Mouse (Mus musculus) stomach, embryonic 14.5 days (tissue): ENCODE data around the gene Ptbp1. TPM values are rescaled to one million over a fixed set of nuclear protein-coding genes. Genes with fewer than 3 reads are reported as not detected.

Experiments
- ATAC-seq: fragments of 200-750 bp; cut with Nextera tagmentation; 2 replicates; pipeline ENCODE4 v1.8.0; 2017; ENCODE audit warnings: low read depth, moderate TSS enrichment; ENCODE audit not compliant: insufficient number of reproducible peaks, insufficient read depth, low FRiP score
- H3K27ac ChIP-seq: fragments of 300-500 bp; sonication (generic); 2 replicates; pipeline ENCODE4 v1.5.1; 2014; ENCODE audit warnings: mild to moderate bottlenecking, low read length, moderate library complexity, mixed read lengths
- H3K27me3 ChIP-seq: fragments of 300-500 bp; sonication (generic); 2 replicates; pipeline ENCODE4 v1.6.1; 2014; ENCODE audit warnings: low read length, control low read depth, mixed read lengths; ENCODE audit not compliant: control insufficient read depth, insufficient read depth
- H3K36me3 ChIP-seq: fragments of 300-500 bp; sonication (generic); 2 replicates; pipeline ENCODE4 v1.6.1; 2014; ENCODE audit warnings: mild to moderate bottlenecking, control low read depth, low read length, moderate library complexity, mixed read lengths; ENCODE audit not compliant: control insufficient read depth, insufficient read depth
- H3K4me1 ChIP-seq: fragments of 300-500 bp; sonication (generic); 2 replicates; pipeline ENCODE4 v1.6.1; 2014; ENCODE audit warnings: low read length, control low read depth, mixed read lengths; ENCODE audit not compliant: control insufficient read depth, insufficient read depth
- H3K4me2 ChIP-seq: fragments of 300-500 bp; sonication (generic); replicated peaks from 2 replicates; pipeline ENCODE4 v1.6.1; 2014; ENCODE audit warnings: low read depth, low read length, control low read depth
- H3K4me3 ChIP-seq: fragments of 300-500 bp; sonication (generic); 2 replicates; pipeline ENCODE4 v1.5.1; 2014; ENCODE audit warnings: low read depth, low read length, control low read depth
- H3K9ac ChIP-seq: fragments of 300-500 bp; sonication (generic); replicated peaks from 2 replicates; pipeline ENCODE4 v1.6.1; 2014; ENCODE audit warnings: low read depth, mild to moderate bottlenecking, control low read depth, low read length, moderate library complexity, mixed read lengths
- H3K9me3 ChIP-seq: fragments of 300-500 bp; sonication (generic); 2 replicates; pipeline ENCODE4 v1.6.1; 2016; ENCODE audit warnings: low read depth, low read length, control low read depth; ENCODE audit not compliant: control insufficient read depth
- WGBS: fragments of 180-500 bp; shearing (Covaris S2); extraction: QIAGEN DNeasy Blood & Tissue Kit; methylation state at CpG from one replicate; pipeline ENCODE4 v1.1.7; 2014; 5-methylcytosine and 5-hydroxymethylcytosine counted together
- polyA plus RNA-seq: library from polyadenylated mRNA; unstranded; fragments of >200 nt; fragmentation: Nextera tagmentation; extraction: Ambion mirVana; gene quantifications from 2 replicates; pipeline ENCODE4 v1.2.1, GENCODE M21; 2014

Gene Ptbp1
- polyA plus RNA-seq, 1 experiment from 2014 or later: 237 TPM

GRCm38 (mm10) chr10:79852827-79853226 lies 1.4 kb upstream of the Ptbp1 start:
- Histone ChIP-seq H3K4me2 (peak overlapping the region; percentile 79), H3K9me3 (no peaks in the 10 kb centered on the region), H3K36me3 (peaks cover 15% of the 10 kb centered on the region; the same call in 1 of the 2 replicates), H3K27ac (peak overlapping the region; percentile 100), H3K4me1 (peaks cover 40% of the 10 kb centered on the region), H3K9ac (peak overlapping the region; percentile 75), H3K27me3 (no peaks in the 10 kb centered on the region), H3K4me3 (peak overlapping the region; percentile 46)
- no peak for ATAC-seq
- 30% methylated on average over 8 of the region's 8 CpGs for WGBS

GRCm38 (mm10) chr10:79853392-79853791 lies 835 bp upstream of the Ptbp1 start:
- Histone ChIP-seq H3K27me3 (no peaks in the 10 kb centered on the region), H3K4me1 (peaks cover 46% of the 10 kb centered on the region), H3K9ac (peak overlapping the region; percentile 75), H3K9me3 (no peaks in the 10 kb centered on the region), H3K4me3 (peak overlapping the region; percentile 46), H3K36me3 (peaks cover 21% of the 10 kb centered on the region; the same call in 1 of the 2 replicates), H3K27ac (peak overlapping the region; percentile 100), H3K4me2 (peak overlapping the region; percentile 79)
- peak; percentile 51 for ATAC-seq
- under 1% methylated on average over 15 of the region's 15 CpGs for WGBS

- H3K9ac ChIP-seq: peak overlapping the region; percentile 98
- peak overlapping the region; percentile 99 for H3K4me3 ChIP-seq
- peaks cover 50% of the 10 kb centered on the region for H3K4me1 ChIP-seq
- peak overlapping the region; percentile 99 for H3K27ac ChIP-seq
- H3K27me3 ChIP-seq: no peaks in the 10 kb centered on the region
- WGBS: under 1% methylated on average over 74 of the region's 83 CpGs
- H3K9me3 ChIP-seq: no peaks in the 10 kb centered on the region
- ATAC-seq: peak; percentile 8; the same call in 1 of the 2 replicates
- H3K4me2 ChIP-seq: peak overlapping the region; percentile 84
- peaks cover 35% of the 10 kb centered on the region for H3K36me3 ChIP-seq
Observed at GRCm38 (mm10) chr10:79854801-79855541, 744 bp downstream of the Ptbp1 start.

- no peaks in the 10 kb centered on the region for H3K9me3 ChIP-seq
- under 1% methylated on average over 10 of the region's 10 CpGs for WGBS
Observed at GRCm38 (mm10) chr10:79855558-79856184, 1.4 kb downstream of the Ptbp1 start.

GRCm38 (mm10) chr10:79856280-79856679 lies 2.1 kb downstream of the Ptbp1 start:
- Histone ChIP-seq H3K4me2 (peak overlapping the region; percentile 84), H3K27ac (peak overlapping the region; percentile 99; the same call in 1 of the 2 replicates), H3K4me3 (peak overlapping the region; percentile 99), H3K36me3 (peaks cover 48% of the 10 kb centered on the region), H3K9me3 (no peaks in the 10 kb centered on the region), H3K9ac (peak overlapping the region; percentile 98), H3K4me1 (peaks cover 45% of the 10 kb centered on the region), H3K27me3 (no peaks in the 10 kb centered on the region)
- 26% methylated on average over 6 of the region's 6 CpGs for WGBS
- ATAC-seq: no peak

More at GRCm38 (mm10) chr10:79855558-79856184, 1.4 kb downstream of the Ptbp1 start:
- ATAC-seq: no peak
- peak overlapping the region; percentile 99 for H3K27ac ChIP-seq
- peak overlapping the region; percentile 84 for H3K4me2 ChIP-seq
- H3K27me3 ChIP-seq: no peaks in the 10 kb centered on the region
- H3K4me3 ChIP-seq: peak overlapping the region; percentile 99
- peaks cover 42% of the 10 kb centered on the region for H3K36me3 ChIP-seq
- H3K9ac ChIP-seq: peak overlapping the region; percentile 98
- peaks cover 45% of the 10 kb centered on the region for H3K4me1 ChIP-seq

- peak overlapping the region; percentile 99 for H3K4me3 ChIP-seq
- peak overlapping the region; percentile 81 for H3K27ac ChIP-seq
- peaks cover 54% of the 10 kb centered on the region for H3K36me3 ChIP-seq
- H3K27me3 ChIP-seq: no peaks in the 10 kb centered on the region
- no peak for ATAC-seq
- H3K9ac ChIP-seq: peak overlapping the region; percentile 98
- WGBS: 27% methylated on average over 7 of the region's 7 CpGs
- peak overlapping the region; percentile 84 for H3K4me2 ChIP-seq
- peaks cover 40% of the 10 kb centered on the region for H3K4me1 ChIP-seq
- H3K9me3 ChIP-seq: no peaks in the 10 kb centered on the region
Observed at GRCm38 (mm10) chr10:79856704-79857451, 2.7 kb downstream of the Ptbp1 start.

GRCm38 (mm10) chr10:79857452-79857811 lies 3.2 kb downstream of the Ptbp1 start:
- Histone ChIP-seq H3K4me2 (peak overlapping the region; percentile 84), H3K4me3 (peak overlapping the region; percentile 99), H3K27me3 (no peaks in the 10 kb centered on the region), H3K9me3 (no peaks in the 10 kb centered on the region), H3K36me3 (peaks cover 59% of the 10 kb centered on the region), H3K27ac (peak overlapping the region; percentile 81), H3K4me1 (peaks cover 35% of the 10 kb centered on the region), H3K9ac (peak overlapping the region; percentile 98)
- 9% methylated on average over 4 of the region's 4 CpGs for WGBS
- no peak for ATAC-seq

GRCm38 (mm10) chr10:79857894-79858293 lies 3.7 kb downstream of the Ptbp1 start:
- H3K9me3 ChIP-seq: no peaks in the 10 kb centered on the region
- no peak overlapping the region for H3K9ac ChIP-seq
- H3K27me3 ChIP-seq: no peaks in the 10 kb centered on the region
- WGBS: 57% methylated on average over 2 of the region's 2 CpGs
- H3K36me3 ChIP-seq: peaks cover 64% of the 10 kb centered on the region
- peak overlapping the region; percentile 84 for H3K4me2 ChIP-seq
- no peak for ATAC-seq
- H3K27ac ChIP-seq: peak overlapping the region; percentile 81; the same call in 1 of the 2 replicates
- peak overlapping the region; percentile 99 for H3K4me3 ChIP-seq
- peaks cover 32% of the 10 kb centered on the region for H3K4me1 ChIP-seq
